Mouse (Mus musculus): ENCODE measurements around the gene Pah.

GRCm38 (mm10) chr10:87502283-87502682 is 19.3 kb upstream of the Pah start:
- TF ChIP-seq GATA2 (IDR thresholded peaks at IDR 0.05; ENCODE audit: borderline replicate concordance, low read depth, low read length) (no peak), CTCF (IDR thresholded peaks at IDR 0.05; ENCODE audit: low read depth, low read length) (no peak), GATA1 (IDR thresholded peaks at IDR 0.05; ENCODE audit: borderline replicate concordance, low read length) (no peak), POLR2AphosphoS5 (IDR thresholded peaks at IDR 0.05; ENCODE audit: insufficient replicate concordance, low read depth, low read length) (no peak), TAL1 (conservative IDR thresholded peaks at IDR 0.05; ENCODE audit: low read depth, low read length) (no peak)

Data from G1E (cell line).